Mouse (Mus musculus): ENCODE measurements around the gene Ube2z. TPM values are rescaled to one million over a fixed set of nuclear protein-coding genes. Genes with fewer than 3 reads are reported as not detected.
"Not testable (repeated sequence)": the region's sequence is repeated elsewhere in the genome, so short reads cannot be mapped to it uniquely, and the experiment has no call there.

Gene Ube2z
- total RNA-seq (2021), result 10 to 100 TPM; 31.9 to 36.8 TPM
- long read RNA-seq, experiment 1, transcript Ube2z-201 (7 exons, 3,997 nt), result major isoform, 84 of 93 reads
- long read RNA-seq, experiment 1, partial matches to known transcripts, result 1 of 93 reads
- long read RNA-seq, experiment 1, other reads (novel, unspliced or antisense), result 8 of 93 reads
- long read RNA-seq, experiment 2, transcript Ube2z-201 (7 exons, 3,997 nt), result major isoform, 64 of 71 reads
- long read RNA-seq, experiment 2, partial matches to known transcripts, result 0 of 71 reads
- long read RNA-seq, experiment 2, other reads (novel, unspliced or antisense), result 7 of 71 reads

GRCm38 (mm10) chr11:96065215-96065911 is at the start of gene Ube2z:
Gene Ube2z (minus strand): TSS chr11:96065388.
- intact Hi-C loops (cut with DNase I), result no loop called here
- DNase-seq, result peak; percentile 99

GRCm38 (mm10) chr11:96114077-96114476 is 48.9 kb upstream of the Ube2z start:
- intact Hi-C loops (cut with DNase I), result no loop called here
- no peak for DNase-seq

GRCm38 (mm10) chr11:96111751-96112150 is 46.6 kb upstream of the Ube2z start, which contains the start of gene Calcoco2:
Gene Calcoco2 (minus strand): TSS chr11:96111964.
- intact Hi-C loops (cut with DNase I), result no loop called here

GRCm38 (mm10) chr11:96110950-96111349 is 45.8 kb upstream of the Ube2z start:
- DNase-seq; intact Hi-C loops (cut with DNase I): not testable (repeated sequence)

More at GRCm38 (mm10) chr11:96111751-96112150, 46.6 kb upstream of the Ube2z start, which contains the start of gene Calcoco2:
- DNase-seq, result no peak

- intact Hi-C loops (cut with DNase I), result no loop called here
- DNase-seq, result no peak
These were observed 43.2 kb upstream of the Ube2z start for GRCm38 (mm10) chr11:96108376-96108775.

- peak; percentile 48 to 68 for DNase-seq
- intact Hi-C loops (cut with DNase I), result loop anchor here (1.0 kb wide), 2 partner anchors 34 to 142 kb away; no protein-coding TSS in a partner anchor
These were observed 28.2 kb upstream of the Ube2z start for GRCm38 (mm10) chr11:96093361-96093760.

- peak; percentile 13 to 47 for DNase-seq
- intact Hi-C loops (cut with DNase I), result loop anchor here (1.0 kb wide), 2 partner anchors 35 to 143 kb away; no protein-coding TSS in a partner anchor
These were observed 27.6 kb upstream of the Ube2z start for GRCm38 (mm10) chr11:96092674-96093291.

GRCm38 (mm10) chr11:96091073-96091472 is 25.9 kb upstream of the Ube2z start:
- DNase-seq, result peak in 1 of 2 experiments; percentile 20
- intact Hi-C loops (cut with DNase I), result no loop called here

- intact Hi-C loops (cut with DNase I), result no loop called here
- DNase-seq, result no peak
These were observed 22.8 kb upstream of the Ube2z start for GRCm38 (mm10) chr11:96087981-96088380.

GRCm38 (mm10) chr11:96082682-96083081 is 17.5 kb upstream of the Ube2z start:
- intact Hi-C loops (cut with DNase I), result no loop called here
- DNase-seq, result peak in 1 of 2 experiments; percentile 15

- peak; percentile 5 to 41 for DNase-seq
- intact Hi-C loops (cut with DNase I), result no loop called here
These were observed 15.5 kb upstream of the Ube2z start for GRCm38 (mm10) chr11:96080736-96081135.

- intact Hi-C loops (cut with DNase I), result no loop called here
- DNase-seq, result no peak
These were observed 11.3 kb upstream of the Ube2z start for GRCm38 (mm10) chr11:96076221-96077105.

- intact Hi-C loops (cut with DNase I), result no loop called here
- DNase-seq, result peak; percentile 95 to 97
These were observed 10.5 kb upstream of the Ube2z start, which contains the start of gene Atp5g1 for GRCm38 (mm10) chr11:96075509-96076220. Gene Atp5g1 (minus strand): TSS chr11:96075670.

- intact Hi-C loops (cut with DNase I), result no loop called here
- no peak for DNase-seq
These were observed 10.0 kb upstream of the Ube2z start for GRCm38 (mm10) chr11:96075177-96075508.

GRCm38 (mm10) chr11:96074351-96075176 is 9.4 kb upstream of the Ube2z start:
- intact Hi-C loops (cut with DNase I), result no loop called here

GRCm38 (mm10) chr11:96073295-96073993 is 8.3 kb upstream of the Ube2z start:
- peak; percentile 12 to 29 for DNase-seq
- intact Hi-C loops (cut with DNase I), result no loop called here

More at GRCm38 (mm10) chr11:96074351-96075176, 9.4 kb upstream of the Ube2z start:
- peak in 1 of 2 experiments; percentile 25 for DNase-seq

GRCm38 (mm10) chr11:96071013-96071412 is 5.8 kb upstream of the Ube2z start:
- intact Hi-C loops (cut with DNase I), result no loop called here
- DNase-seq, result no peak

- DNase-seq, result no peak
- intact Hi-C loops (cut with DNase I), result no loop called here
These were observed 5.2 kb upstream of the Ube2z start for GRCm38 (mm10) chr11:96070353-96070752.

Data from heart, postnatal 14 days (tissue).